Comparison of ENCODE assay signal across 25 mouse cellular contexts in the genomic region with DNA sequence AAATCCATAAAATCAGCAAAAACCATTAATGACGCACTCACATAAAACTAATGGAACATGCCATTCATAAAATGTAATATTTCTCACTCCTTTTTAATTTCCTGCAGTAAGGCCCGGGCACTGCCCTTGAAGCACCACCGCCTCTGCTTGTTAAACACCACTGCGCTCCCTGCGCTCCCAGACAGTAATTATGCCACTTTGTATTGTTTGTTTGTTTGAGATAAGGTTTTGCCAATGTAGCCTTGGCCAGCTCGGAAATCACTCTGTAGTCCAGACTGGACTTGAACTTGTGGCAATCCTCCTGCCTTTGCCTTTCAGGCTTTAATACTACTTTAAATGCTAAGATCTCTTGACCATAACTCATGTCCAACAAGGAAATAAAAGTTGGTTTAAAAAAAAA. TPM values are rescaled to one million over a fixed set of nuclear protein-coding genes. Genes with fewer than 3 reads are reported as not detected.
"Had no signal": no experiment of that assay in that cellular context is flagged by ENCODE, and none has a peak within 500 bp of the region (broad histone marks: within the 10 kb centered on the region; RNA-seq: fewer than 3 reads in every experiment).

No protein-coding gene starts in this region.

- H3K27me3 ChIP-seq: liver, embryonic 15.5 days; midbrain, embryonic 12.5 days; neural tube, embryonic 13.5 days; neural tube, embryonic 15.5 days; stomach, embryonic 15.5 days had no signal

- H3K4me3 ChIP-seq: liver, embryonic 15.5 days; midbrain, embryonic 10.5 days; midbrain, embryonic 12.5 days; myocyte; neural tube, embryonic 13.5 days; neural tube, embryonic 15.5 days; stomach, embryonic 15.5 days had no signal

- DNase-seq: lung, adult 18-20 months; lung, embryonic 14.5 days; lung, postnatal 14 days; lung, postnatal 4 days; midbrain, embryonic 14.5 days; retina, postnatal 1 day; right cerebral cortex, adult 18-20 months; right cerebral cortex, postnatal 25 days; right cerebral cortex, postnatal 4 days; thymus, adult 18-20 months; thymus, postnatal 14 days; thymus, postnatal 36 days had no signal

- H3K9me3 ChIP-seq: liver, embryonic 15.5 days; midbrain, embryonic 12.5 days; neural tube, embryonic 13.5 days; neural tube, embryonic 15.5 days; stomach, embryonic 15.5 days had no signal

- ATAC-seq: midbrain, embryonic 16.5 days had no signal

- H3K4me2 ChIP-seq: liver, embryonic 15.5 days; lung, embryonic 14.5 days; midbrain, embryonic 12.5 days; neural tube, embryonic 13.5 days; neural tube, embryonic 15.5 days; stomach, embryonic 15.5 days had no signal

- H3K9ac ChIP-seq: liver, embryonic 15.5 days; lung, embryonic 14.5 days; midbrain, embryonic 12.5 days; neural tube, embryonic 13.5 days; neural tube, embryonic 15.5 days; stomach, embryonic 15.5 days had no signal

- H3K27ac ChIP-seq: liver, embryonic 15.5 days; midbrain, embryonic 10.5 days; midbrain, embryonic 12.5 days; neural tube, embryonic 13.5 days; neural tube, embryonic 15.5 days had no signal

- H3K36me3 ChIP-seq: neural tube, embryonic 15.5 days had no signal

RNA-seq across cellular contexts. Expression of gene Nbl1, which starts 32.1 kb away (rescaled TPM):
- total RNA-seq: megakaryocyte-erythroid progenitor cell, adult 5-6 weeks had no signal

RNA-seq across cellular contexts. Expression of gene Htr6, which starts 49.6 kb away (rescaled TPM):
- total RNA-seq: megakaryocyte, adult 5-6 weeks; megakaryocyte-erythroid progenitor cell, adult 5-6 weeks had no signal
- polyA plus RNA-seq: liver, embryonic 15.5 days; lung, embryonic 14.5 days; lung, embryonic 16.5 days; midbrain, embryonic 10.5 days; midbrain, embryonic 12.5 days; spleen, adult 2 months; stomach, embryonic 15.5 days; thymus, postnatal 0 days had no signal
